Mouse (Mus musculus) brain, embryonic 14.5 days (tissue): ENCODE measurements around the gene Gpx2. TPM values are rescaled to one million over a fixed set of nuclear protein-coding genes. Genes with fewer than 3 reads are reported as not detected.

ENCODE experiments used
- DNase-seq: peaks from one replicate; pipeline ENCODE4 v3.0.0-alpha.2; 2011; ENCODE audit warnings: low read depth
- CTCF ChIP-seq: fragments of 200-500 bp; IDR thresholded peaks from 2 replicates; pipeline ENCODE4 v1.5.1; 2012; ENCODE audit warnings: inconsistent platforms, mild to moderate bottlenecking, moderate library complexity, borderline replicate concordance; ENCODE audit not compliant: insufficient read depth, insufficient read length; ENCODE audit errors: extremely low read depth
- POLR2A ChIP-seq: fragments of 200-500 bp; IDR thresholded peaks from 2 replicates; pipeline ENCODE4 v1.6.1; 2012; ENCODE audit warnings: mild to moderate bottlenecking, inconsistent platforms, borderline replicate concordance; ENCODE audit not compliant: poor library complexity, insufficient read depth, insufficient read length, severe bottlenecking; ENCODE audit errors: extremely low read depth
- polyA plus RNA-seq: library from polyadenylated mRNA; depleted of rRNA; stranded (reverse); fragments of >200 nt; gene quantifications from 2 replicates; pipeline ENCODE4 v1.2.3, GENCODE M21; 2012; rRNA removed

Gpx2 gene
- polyA plus RNA-seq: 0.15 and 0.22 TPM in 2 replicates

DNA sequence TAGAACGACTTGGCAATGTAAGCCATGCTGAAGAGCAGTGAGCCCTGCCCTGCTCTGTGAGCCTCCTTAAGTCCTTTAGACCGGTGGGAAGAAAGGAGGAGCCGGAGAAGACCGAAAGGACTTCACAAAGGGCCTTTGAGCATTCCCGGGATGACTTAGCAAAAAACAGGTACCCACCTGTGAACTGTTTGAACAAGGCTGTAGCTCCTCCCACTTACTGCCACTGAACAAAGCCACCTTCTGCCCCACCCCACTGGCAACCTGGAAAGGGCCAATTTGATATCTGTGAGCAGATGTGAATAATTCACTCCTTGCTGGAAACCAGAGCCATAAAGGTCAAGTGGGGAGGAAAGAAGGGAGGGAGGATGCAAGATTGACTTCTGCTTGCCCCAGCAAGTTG lies at the start of gene Gpx2:
Gene Gpx2 (minus strand): TSS at position 205 of the 400 bp plus-strand sequence.
- no peak for DNase-seq
- TF ChIP-seq POLR2A (no peak), CTCF (no peak)

- no peak for TF ChIP-seq CTCF
- TF ChIP-seq POLR2A: no peak
- no peak for DNase-seq
Measured at GRCm38 (mm10) chr12:76844346-76845061, 49.1 kb upstream of the Gpx2 start.

DNA sequence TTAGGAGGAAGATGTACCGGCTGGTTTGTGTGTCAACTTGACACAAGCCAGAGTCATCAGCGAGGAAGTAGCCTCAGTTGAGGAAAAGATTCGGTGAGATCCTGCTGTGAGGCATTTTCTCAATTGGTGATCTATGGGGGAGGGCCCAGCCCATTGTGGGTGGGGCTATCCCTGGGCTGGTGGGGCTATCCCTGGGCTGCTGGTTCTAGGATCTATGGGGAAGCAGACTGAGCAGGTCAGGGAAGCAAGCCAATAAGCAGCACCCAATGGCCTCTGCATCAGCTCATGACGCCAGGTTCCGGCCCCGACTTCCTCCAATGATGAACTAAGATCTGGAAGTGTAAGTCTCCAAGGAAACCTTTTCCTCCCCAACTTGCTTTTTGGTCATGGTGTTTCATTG lies 44.7 kb upstream of the Gpx2 start:
- no peak for DNase-seq
- TF ChIP-seq CTCF (no peak), POLR2A (no peak)

DNA sequence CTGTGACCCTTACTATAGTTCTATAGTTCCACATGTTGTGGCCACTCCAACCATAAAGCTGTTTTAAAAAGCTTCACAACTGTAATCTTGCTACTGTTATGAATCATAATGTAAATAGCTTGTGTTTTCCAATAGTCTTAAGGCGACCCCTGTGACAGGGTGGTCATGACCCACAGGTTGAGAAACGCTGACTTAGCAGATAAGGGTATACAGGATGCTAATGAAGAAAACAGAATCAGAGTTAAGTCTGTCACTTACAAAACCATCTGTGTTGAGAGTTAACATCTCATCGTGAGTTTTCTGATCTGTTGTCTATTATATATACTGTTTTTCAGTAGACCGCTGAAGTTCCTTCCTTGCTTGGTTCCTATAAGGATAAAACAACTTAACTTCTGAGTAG lies 43.9 kb upstream of the Gpx2 start:
- no peak for TF ChIP-seq POLR2A
- TF ChIP-seq CTCF: no peak
- DNase-seq: no peak

DNA sequence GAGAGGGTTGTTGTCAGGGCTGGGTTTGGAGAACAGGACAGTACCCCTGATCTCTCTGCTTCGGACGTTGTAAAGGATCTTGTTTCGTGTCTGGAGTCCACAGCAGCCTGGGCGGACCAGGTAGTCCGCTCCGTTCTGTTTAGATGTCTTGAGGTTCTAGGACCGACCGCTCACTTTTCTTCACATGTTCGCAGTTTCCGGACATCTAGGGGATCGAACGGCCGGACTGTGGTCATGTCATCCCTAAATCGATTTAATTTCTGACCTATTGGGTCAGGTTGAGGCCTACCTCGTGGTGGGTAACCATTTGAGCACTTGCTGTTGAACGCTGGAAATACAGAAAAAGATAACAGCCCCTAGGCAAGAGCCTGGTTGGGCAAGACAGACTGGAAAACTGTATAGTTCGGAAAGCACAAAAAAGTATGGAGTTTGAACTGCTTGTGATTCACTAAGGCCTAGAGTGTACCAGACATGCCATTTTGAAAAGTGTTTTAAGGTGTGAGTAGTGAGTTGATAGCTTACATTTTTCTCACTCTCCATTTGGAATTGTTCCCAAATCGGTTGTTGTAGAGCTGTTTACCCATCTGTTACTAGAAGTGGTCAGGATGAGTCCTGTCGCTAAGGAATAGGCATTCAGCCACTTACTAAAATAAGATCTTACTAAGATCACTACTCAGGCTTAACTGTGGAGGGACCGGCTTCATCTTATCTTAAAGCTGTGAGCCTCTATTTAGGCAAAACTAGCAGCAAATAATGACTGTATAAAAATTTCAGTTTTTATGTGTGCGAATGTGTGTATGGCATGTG lies 42.7 kb upstream of the Gpx2 start:
- no peak for DNase-seq
- TF ChIP-seq CTCF: no peak
- no peak for TF ChIP-seq POLR2A

GRCm38 (mm10) chr12:76837101-76837843 lies 41.9 kb upstream of the Gpx2 start:
- DNase-seq: peak; percentile 99

GRCm38 (mm10) chr12:76832704-76833103 lies 37.4 kb upstream of the Gpx2 start:
- TF ChIP-seq POLR2A (no peak), CTCF (peak; percentile 74)
- peak; percentile 83 for DNase-seq

More at GRCm38 (mm10) chr12:76837101-76837843, 41.9 kb upstream of the Gpx2 start:
- TF ChIP-seq POLR2A (0 out of 2 replicates have a peak, but pooled peaks have one; percentile 20), CTCF (peak; percentile 80)

DNA sequence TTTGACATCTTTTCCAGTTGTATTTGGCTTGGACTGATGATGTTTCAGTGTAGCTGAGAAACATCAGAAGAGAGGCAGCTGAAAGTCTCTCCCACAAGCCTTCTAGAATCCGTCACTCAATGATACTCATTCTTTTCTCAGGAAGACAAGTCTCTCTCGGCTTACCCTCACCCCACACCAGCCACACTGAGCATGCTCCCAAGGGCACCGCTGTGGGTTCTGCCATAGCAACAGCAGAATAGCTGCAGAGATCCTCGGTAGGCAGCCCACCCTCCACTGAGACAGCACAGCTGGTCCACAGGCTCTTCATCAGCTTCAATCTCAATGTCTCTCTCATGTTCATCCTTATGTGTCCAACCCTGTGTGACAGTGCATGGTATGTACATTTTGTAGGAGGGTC lies 29.9 kb upstream of the Gpx2 start:
- DNase-seq: no peak
- no peak for TF ChIP-seq CTCF
- no peak for TF ChIP-seq POLR2A

DNA sequence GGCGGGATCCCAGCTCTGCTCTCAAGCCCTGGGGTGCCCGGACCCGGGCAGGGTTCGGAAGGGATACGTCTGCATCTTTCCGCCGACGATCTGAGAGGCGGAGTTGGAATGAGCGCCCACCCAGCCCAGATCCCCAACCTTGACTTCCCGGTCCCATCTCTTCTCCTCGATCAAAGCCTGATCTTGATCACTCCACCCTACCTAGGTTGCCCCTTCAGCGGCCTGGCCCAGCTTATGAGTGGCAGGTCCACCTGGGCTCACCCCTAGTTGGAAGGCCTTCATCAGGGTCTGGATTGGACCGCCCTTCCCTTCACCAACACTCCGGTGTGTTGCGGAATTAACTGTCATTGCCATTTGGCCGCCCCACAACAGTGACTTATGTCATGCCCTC lies 27.3 kb upstream of the Gpx2 start, which contains the start of gene Rab15:
Gene Rab15 (minus strand): TSS at position 258 of the 391 bp plus-strand sequence.
- DNase-seq: no peak
- TF ChIP-seq POLR2A: no peak
- no peak for TF ChIP-seq CTCF

DNA sequence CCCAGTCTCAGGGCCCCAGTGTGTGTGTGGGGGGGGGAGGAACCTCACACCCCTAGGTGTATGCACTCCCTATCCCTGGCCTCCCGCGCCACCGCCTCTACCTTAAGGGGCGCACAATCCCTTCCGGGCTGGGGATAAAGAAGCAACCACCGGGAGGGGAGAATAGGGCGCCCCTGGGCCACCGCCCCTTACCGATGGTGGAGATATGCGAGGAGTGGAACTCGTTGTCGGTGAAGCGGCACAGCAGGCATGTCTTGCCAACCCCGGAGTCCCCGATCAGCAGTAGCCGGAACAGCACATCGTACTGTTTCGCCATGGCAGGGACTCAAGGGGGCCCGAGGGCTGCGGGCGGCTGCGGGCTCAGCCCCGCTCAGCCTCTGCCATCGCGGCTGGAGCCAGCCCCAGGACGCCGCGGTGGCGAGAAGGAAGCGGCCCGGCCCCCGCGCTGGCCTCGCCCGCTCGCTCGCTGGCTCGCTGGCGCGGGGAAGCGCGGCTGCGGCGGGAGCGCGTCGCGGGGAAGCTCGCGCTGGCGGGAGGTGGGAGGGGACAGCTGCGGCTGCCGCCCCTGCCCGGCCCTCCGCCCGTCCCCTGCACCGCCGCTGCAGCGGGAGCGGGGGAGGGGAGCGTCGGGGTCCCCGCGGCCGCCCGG lies 26.8 kb upstream of the Gpx2 start:
- peak; percentile 59 for DNase-seq
- TF ChIP-seq POLR2A (peak; percentile 64; the same call in 1 of the 2 replicates), CTCF (no peak)

DNA sequence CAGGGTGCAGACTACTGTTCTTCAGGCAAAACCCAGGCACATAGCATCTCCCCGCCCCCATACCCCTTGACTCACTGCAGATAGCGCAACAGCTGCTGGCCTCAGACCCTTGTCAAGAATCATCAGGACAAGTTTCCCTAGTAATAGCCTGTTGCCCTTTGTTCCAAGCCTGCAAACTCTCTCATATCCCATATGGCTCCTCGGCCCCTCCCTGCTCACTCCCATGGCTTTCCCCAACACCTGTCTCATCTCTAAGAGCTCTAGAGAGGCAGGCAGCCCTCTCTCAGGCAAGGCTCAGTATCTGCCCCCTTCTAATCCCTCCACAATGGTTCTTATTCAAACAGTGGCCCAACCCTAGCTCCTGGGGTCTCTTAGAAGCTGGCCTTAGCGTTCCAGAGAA lies 25.3 kb upstream of the Gpx2 start:
- TF ChIP-seq CTCF (no peak), POLR2A (no peak)
- no peak for DNase-seq

DNA sequence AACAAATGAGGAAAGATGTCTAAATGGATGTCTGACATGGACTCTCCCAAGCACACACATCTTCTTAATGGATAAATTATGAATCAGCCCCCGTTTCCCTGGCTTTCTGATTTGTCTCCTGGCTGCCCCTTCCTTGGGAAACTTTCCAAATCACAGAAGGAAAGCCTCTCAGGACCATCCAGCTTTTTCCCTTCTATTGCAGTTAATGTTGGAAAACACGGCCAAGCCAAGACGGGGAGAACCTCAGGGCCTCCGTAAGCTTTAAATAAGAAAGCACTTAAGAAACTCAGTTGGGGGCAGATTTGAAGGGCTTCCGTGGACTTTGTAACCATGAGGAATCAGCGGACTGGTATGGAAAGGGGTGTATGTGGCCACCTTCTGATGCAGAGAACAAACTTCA lies 24.5 kb upstream of the Gpx2 start:
- no peak for TF ChIP-seq CTCF
- no peak for TF ChIP-seq POLR2A
- DNase-seq: no peak

GRCm38 (mm10) chr12:76818908-76819307 lies 23.6 kb upstream of the Gpx2 start:
- no peak for DNase-seq
- TF ChIP-seq POLR2A (no peak), CTCF (no peak)

- DNase-seq: peak; percentile 38
- TF ChIP-seq POLR2A (no peak), CTCF (no peak)
Measured at GRCm38 (mm10) chr12:76818120-76818519, 22.8 kb upstream of the Gpx2 start.
